Mouse (Mus musculus) ZHBTc4 (cell line): Measurements from ENCODE around the gene Ddx6.

ENCODE experiments used
- DNase-seq: peaks from one replicate; pipeline ENCODE4 v3.0.0-alpha.2; 2011; ENCODE audit warnings: low read depth, low spot score

The Ddx6 gene

DNA sequence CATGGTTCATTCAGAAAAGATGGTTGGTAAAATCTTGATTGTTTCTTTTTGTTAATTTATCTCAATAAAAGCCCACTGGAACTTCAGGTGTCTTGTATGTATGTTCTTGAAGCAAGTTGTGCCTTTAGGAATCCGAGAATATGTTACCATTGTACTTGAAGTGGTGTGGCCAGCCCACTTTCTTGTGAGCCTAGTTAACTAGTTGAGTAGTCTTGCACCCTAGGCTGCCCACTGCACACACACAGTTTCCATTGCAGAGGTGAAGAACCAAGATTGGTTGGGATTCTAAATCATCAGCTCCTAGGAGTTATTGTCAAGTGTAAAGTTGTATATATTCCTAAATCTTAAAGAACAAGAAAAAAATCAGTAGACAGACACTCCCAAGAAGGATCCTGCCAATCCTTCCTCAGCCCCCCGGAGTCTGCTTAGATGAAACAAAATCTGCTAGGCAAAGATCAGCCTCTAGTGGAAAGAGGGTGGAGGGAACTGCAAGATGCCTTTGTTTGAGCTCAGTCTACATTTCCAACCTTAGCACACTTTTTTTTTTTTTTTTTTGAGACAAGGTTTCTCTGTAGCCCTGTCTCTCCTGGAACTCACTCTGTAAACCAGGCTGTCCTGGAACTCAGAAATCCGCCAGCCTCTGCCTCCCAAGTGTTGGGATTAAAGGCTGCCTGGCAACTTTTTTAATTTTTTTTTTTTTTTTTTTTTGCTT, 36.1 kb downstream of the Ddx6 start:
- no peak for DNase-seq

DNA sequence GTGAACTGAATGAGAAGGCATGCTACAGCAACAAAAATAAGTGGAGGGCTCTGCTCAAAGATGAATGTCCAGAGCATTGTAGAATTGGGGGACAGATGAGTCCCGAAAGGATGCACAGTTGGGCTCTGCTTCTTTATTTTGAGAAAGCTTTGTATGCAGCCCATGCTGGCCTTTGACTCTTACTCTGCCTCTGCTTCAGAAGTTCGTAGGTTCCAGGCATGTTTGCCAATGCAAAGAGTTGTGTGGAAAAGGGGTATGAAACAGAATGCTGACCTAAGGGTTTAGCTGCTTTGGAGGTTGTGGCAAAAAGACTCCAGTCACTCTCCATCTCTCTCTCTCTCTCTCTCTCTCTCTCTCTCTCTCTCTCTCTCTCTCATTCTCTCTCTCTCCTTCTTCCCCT, 36.9 kb downstream of the Ddx6 start:
- no peak for DNase-seq

DNA sequence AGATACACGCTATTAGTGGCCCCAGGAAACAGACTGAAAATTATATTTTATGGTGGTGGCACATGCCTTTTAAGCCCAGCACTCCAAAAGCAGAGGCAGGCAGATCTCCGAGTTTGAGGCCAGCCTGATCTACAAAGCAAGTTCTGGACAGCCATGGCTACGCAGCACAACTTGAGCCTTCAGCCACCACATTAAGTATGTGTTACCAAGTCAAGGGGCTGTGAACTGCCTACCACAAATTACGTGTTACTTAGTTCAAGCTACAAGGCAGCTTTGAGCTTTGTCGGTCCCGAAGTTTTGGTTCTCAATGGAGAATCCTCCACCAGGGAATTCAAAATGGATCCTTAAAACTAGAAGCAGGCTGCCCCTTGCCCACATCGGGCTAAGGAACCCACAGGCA, 38.4 kb downstream of the Ddx6 start:
- no peak for DNase-seq

DNA sequence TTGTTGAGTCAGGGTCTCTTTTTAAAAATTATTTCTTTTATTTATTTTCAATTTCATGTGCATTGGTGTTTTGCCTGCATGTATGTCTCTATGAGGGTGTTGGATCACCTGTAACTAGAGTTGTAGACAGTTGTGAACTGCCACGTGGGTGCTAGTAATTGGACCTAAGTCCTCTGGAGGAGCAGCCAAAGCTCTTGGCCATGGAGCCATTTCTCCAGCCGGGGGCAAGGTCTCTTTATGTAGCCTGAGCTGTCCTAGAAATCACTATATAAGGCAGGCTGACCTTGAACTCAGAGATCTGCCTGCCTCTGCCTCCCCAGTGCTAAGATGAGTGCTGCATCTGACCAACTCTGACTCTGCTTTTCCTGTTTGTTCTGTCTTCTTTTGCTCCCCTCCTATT, 39.5 kb downstream of the Ddx6 start:
- DNase-seq = no peak

DNA sequence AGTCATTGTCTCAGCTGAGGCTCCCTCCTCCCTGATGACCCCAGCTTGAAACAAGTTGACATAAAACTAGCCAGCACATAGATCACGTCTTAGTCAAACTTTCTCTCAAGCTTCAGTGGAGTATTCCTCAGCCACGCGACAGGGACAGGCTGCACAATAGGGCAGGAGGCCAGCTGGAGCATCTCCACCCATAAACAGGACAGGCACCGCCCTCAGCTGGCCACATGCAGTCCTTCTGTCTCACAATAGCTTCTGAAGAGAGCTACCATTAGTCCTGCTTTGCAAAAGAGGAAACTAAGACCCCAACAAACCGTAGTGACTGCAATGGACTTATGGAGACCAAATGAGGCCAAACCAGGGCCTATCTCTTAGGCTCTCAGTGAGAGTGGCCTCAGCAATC, 40.8 kb downstream of the Ddx6 start:
- no peak for DNase-seq

DNA sequence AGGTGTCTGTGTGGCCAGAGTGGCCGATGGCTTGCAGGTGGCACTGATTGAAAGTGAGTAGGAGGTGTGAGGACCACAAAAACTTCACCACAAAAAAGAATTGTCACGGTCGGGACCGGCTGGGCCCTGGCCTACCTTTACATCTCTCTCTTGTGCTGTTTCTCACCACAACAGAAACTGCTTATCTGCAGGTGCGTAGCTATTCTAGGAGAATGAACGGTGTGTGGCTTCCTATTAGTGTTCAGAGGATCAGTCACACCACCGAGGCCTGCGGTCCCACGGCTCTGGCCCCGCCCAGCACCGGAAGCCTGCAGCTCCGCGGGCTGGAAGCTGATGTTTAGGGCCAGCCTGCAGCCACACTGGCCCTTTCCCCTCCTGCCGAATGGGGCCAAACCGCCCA, 41.2 kb downstream of the Ddx6 start:
- peak; percentile 53 for DNase-seq

DNA sequence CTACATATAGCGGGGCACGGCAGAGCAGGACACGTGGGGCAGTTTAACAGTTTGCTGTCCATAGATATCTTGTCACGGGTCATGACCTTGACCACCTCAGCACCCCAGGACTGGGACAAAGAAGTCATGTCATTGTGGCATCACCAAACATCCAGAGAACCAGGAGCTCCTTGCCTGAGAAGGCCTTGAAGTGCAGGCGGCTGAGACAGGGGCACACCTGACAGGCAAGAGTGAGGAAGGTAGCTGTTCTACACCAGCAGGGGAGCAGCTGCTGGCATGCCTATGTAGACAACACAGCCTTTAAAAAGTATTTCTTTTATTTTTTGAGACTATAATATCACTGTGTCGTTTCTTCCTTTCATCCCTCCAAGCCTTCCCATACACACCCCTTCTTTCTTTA, 41.7 kb downstream of the Ddx6 start:
- no peak for DNase-seq

DNA sequence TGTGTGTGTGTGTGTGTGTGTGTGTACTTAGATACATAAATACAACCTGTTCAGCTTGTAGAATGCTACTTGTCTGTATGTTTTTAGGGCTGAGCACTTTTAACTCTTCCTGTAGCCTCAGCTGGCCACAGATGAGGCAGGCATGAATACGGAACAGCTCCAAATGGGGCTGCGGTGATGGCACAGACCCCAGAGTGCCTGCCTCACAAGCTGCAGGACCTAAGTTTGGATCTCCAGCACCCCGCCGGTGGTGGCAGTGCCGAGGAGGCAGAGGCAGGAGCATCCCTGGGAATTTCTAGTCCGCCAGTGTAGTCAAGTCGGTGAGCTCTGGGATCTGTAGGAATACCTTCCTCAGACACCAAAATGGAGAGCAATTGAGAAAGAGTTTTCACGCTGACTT, 42.3 kb downstream of the Ddx6 start:
- DNase-seq = peak; percentile 28

DNA sequence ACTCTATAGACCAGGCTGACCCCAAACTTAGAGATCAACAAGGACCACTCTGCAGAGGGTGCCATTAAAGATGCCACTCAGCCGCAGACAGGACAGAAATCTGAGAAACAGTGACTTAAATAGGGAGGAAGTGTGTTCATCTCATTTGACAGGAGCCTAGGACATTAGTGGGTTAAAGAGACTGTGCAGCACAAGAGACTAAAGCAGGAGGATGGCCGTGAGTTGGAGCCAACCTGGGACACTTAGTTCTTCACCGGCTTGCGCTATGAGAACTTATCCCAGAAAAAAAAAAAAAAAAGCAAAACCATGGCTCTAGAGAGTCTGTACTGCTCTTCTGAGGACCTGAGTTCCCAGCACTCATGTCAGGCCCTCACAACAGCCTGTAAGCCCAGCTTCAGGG, 43.0 kb downstream of the Ddx6 start:
- no peak for DNase-seq

DNA sequence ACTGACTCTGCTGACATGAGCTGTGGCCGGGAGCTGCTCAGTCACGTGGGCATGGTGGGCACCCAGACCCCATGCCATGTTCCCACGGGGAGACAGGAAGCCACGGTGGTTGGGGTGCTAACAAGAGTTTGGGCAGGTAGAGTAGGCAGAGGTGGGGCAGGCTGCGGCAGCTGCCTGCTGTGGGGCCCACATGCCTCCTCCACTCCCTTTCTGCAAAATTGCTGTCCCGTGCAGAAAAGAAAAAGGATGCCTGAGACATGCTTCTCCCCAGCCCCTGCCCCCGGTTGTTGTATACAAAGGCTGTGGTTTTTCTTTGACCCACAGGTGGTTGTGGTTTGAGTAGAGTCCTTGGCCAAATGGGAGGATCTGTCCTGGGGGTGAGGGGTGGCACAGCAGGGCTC, 44.2 kb downstream of the Ddx6 start:
- DNase-seq = no peak

DNA sequence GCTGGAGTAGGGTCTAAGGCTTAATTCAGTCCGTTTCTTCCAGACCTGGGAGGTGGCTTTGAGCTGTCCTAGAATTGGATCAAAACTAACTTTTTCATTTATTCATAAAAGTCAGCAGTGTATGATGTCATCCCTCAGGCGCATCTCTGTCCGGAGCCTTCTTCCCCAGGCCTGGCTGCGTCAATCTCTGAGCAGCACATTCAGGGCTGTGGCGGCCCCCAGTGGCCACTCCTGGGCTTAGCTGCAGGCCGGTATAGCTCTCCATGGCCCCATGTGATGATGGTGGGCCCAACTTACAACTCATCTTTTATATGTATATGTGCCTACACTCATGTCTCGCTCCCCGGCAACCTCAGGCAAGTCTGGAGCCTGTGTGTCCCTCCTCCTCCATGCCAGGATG, 47.3 kb downstream of the Ddx6 start:
- peak; percentile 60 for DNase-seq

DNA sequence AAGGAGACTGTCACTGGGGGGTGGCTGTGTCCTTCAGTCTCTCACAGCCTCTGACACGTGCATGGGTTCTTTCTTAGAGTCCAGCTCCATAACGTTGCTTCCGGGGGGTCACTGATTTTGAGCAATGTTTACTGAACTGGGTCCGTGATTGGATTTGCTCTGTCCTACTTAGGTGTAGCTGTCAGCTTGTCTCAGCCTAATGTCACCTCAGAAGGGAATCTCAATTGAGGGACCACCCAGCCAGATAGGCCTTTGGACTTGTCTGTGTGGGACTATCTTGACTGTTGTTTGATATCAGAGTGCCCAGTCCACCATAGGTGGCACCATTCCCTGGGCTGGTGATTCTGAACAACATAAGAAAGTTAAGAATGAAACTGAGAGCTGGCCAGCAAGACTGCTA, 49.2 kb downstream of the Ddx6 start:
- no peak for DNase-seq

DNA sequence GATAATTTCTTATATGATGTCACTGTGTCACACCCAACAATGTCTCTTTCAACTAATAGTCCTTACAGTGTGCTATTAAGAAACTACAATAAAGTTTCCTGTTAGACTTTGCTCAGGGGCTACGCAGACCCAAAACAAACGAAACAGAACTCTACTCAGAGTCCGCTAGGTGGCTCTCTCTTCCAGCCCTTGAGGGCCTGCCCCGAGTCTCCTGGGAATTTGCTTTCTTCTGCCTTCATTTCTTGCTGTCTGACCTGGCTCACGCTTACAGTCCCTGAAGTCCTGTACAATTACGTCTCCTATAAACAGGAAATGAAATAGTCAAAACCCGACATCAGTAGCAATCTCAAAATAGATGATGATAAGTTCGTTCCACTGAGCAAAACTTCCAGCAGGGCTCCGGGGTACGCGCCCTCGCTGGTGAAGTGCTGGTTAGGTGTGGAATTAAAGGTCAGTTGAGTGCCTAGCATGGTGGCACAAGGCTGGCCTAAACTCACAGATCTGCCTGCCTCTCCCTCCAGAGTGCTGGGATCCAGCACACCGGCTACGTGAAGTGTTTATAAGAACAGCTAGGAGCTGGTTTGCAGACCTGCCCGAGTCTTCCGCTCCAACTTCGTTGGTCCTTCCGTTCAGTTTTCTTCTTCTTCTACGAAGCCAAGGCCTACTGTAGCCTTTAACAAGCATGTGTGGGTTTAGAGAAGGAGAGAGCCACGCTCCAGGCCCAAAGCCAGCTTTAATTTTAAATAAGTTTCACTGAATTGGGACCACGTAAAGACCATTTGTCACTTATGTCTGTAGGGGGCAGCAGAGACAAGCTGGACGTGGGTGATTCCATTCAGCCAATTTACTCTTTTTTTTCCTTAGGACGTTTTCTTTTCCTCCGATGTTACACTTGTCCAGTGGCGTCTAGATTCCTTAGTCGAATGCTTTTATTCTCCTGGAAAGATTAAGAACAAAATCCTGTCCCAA, 50.7 kb downstream of the Ddx6 start:
- peak; percentile 82 for DNase-seq

DNA sequence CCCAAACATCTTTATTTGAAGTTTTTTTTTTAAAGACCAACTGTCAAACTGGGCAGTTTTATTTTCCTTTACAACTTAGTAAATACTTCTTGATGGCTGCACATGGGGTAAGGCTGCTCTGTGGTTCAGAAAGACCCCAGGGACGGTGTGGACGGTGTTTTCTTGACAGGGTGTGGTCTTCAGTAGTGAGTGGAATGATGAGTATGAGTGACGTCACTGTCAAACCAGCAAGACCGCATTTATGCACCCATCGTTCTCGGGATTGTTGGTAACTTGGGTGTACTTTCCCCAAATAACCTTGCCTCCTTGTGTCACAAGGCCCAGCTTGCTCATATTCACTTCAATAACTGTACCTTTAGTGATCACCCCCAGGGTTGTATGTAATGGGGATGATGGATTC, 59.0 kb downstream of the Ddx6 start:
- no peak for DNase-seq

DNA sequence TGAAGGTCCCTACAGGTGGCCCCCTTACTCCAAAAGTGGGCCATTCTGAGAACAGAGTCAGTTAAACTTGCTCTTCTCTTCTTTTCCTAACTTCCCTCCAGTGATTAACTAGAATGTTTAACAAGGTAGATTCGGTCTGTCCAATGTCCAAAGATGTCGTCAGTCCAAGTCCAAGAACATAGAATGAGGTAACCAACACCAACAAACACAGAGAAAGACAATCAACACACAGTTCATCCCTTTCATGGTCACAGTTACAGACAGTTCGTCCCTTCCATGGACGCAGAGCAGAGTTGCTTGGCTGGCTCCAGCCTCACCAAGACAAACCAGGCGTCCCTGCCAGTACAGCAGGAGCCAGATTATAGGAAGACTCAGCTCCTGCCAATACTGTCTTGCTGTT, 66.7 kb downstream of the Ddx6 start:
- DNase-seq = no peak

DNA sequence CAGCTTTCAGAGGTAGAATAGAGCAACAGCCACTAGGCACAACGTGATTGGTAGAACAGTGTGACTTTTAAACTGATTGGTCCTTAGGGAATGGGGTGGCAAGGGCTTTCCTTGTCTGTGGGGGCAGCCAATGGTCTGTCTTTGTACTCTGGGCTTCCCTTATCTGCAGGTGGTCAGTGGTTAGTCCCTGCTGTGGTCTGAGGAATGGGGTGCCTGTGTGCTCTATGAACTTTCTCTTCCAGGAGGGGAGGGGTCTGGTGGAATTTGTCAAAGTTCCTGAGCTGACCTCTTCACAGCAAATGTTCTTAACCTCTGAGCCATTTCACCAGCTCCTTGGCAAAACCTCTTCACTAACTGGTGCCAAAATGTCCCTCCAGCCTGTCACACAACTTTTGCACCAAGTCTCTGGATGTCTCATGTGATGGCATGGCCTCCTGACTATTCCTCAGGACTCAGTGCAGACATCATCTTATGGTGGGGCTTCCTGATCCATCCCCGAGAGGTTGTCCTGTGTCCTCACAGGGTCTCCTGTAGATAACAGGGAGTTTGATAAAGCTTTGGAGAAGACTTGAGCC, 67.7 kb downstream of the Ddx6 start:
- DNase-seq = no peak

DNA sequence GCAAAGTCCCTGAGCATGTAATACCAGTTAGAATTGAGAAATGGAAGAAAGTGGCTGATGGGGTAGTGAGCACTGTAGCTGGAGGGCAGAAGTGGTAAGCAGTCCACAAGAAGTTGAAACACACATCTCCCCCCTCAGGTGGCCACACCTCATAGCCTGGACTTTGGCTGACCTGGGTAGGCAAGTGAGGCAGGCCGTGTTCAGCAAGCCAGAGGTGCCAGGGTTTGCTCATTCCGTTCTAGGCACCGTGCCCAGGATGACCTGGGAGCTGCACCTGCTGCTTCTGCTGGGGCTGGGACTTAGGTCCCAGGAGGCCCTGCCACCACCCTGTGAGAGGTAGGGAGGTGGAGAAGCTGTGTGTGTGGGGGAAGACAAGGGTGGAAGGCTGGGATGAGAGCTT, 68.3 kb downstream of the Ddx6 start, which contains the start of gene Treh:
Treh (plus strand) TSS at position 229 of the 400 bp plus-strand sequence.
- no peak for DNase-seq

DNA sequence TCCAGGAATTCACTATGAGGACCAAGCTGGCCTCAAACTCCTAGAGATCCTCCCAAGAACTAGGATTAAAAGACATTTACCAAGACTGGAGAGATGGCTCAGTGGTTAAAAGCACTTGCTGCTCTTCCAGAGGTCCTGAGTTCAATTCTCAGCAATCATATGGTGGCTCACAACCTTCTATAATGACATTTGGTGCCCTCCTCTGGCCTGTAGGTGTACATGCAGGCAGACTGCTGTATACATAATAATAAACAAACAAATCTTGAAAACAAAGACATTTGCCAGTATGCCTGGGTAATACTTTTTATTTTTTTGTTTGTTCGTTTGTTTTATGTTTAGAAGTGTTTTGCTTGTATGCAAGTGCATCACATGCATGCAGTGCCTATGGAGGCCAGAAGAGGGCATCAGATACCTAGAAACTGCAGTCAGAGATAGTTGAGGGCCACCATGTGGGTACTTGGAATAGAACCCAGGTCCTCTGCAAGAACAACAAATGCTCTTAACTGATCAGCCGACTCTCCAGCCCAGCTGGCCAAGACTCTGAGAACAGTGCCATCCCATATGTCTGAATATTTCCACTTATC, 73.7 kb downstream of the Ddx6 start:
- peak; percentile 39 for DNase-seq

DNA sequence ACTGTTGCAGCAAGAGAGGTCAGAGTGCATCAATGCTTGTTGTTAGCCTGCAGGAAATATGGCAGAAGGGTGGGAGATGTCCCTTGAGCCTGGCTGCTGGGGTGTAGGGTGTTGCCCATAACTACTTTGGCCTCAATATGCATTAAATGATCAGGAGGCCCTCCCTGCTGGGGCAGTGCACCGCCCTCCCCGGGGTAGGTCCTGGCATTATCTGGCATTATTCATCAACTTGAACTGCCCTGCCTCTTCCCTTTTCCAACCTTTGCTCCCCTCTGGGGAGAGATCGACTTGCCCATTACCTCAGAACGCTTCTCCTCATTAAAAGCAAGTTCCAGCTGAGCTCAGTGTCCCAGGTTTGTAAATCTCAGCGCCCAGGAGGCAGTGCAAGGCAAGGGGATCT, 74.9 kb downstream of the Ddx6 start:
- DNase-seq = no peak

DNA sequence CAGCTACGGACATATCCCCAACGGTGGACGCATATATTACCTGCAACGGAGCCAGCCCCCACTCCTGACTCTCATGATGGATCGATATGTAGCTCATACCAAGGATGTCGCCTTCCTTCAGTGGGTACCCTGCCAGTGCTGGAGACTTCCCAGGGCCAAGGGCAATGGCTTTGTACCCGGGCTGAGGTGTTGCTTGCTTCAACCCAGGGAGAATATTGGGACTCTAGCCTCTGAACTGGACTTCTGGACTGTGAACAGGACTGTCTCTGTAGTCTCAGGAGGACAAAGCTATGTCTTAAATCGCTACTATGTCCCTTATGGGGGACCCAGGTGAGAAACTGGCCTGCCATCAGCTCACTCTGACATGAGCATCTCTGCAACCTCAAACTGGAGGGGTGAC, 78.4 kb downstream of the Ddx6 start:
- no peak for DNase-seq

DNA sequence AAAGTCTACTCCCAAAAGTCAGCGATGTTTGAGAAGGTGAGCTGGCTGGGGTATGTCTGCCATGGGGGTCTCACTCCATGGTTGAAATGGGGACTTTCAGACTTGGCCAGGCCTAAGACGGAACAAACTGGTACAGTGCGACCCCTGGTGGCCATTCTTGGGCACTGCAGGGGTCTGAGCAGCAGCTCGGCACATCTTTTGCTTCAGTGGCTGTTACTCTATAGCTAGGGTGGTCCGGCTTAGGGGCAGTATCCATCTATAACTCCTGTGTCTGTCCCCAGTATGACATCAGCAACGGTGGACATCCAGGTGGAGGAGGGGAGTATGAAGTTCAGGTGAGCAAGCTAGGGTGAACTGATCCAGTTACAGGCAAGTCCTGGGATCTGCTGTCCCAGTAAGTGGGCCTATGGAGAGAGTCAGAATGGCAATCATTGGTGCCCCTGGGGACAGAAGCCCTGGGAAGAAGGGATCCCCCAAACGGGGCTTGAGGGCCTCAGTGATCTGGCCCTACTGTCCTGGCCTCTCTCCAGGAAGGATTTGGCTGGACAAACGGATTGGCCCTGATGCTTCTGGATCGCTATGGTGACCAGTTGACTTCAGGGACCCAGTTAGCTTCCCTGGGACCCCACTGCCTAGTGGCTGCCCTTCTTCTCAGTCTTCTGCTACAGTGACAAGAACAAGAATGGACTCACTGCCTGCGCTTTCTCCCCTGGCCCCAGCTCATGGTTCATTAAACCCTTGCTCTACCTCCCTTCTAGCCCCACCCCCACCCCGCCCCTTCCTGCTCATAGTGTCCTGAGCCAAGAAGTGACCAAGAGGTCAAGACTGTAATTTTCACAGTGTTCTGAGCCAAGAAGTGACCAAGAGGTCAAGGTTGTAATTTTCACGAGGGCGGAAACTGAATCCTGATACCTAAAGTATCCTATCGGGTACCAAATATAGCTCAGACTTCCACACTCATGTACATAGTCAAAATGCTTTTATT, 80.9 kb downstream of the Ddx6 start:
- peak; percentile 79 for DNase-seq
